Mouse (Mus musculus): ENCODE results near the gene Gna13.

Gene Gna13

DNA sequence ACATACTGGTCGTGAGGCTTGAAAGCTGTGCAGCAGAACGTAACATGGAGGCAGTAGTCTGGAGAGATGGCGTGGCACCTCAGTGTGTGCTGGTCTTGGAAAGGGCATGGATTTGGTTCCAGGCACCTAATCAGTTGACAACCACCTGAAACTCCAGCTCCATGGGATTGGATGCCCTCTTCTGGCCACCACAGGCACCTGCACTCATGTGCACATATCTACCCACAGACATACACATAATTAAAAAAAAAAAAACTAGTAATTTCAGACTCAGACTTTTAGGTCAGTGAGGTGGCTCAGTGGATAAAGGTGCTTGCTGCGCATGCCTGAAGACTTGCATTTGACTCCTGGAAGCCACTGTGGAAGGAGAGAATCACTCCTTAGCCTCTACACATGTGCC lies 59.6 kb downstream of the Gna13 start:
- DNase-seq (ENCODE audit: low spot score in 2 of 2): no peak

DNA sequence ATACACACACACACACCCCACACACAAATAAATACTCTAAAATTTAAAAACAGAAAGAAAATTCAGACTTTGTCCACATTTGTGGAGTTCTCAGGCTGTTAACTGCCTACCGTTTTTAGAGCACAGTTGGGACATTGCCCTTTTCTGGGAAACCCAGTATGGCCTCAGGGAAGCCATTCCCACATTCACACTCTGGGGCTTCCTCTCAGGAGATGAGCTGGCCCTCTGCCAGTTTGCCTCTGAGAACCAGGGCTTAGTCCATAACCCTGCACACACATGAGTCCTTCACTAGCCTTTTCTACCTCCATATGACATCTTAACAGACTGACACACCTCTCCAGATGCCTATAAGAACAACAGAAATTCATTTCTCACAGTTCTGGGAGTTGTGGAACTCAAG lies 60.7 kb downstream of the Gna13 start:
- DNase-seq (ENCODE audit: low spot score in 2 of 2): no peak

DNA sequence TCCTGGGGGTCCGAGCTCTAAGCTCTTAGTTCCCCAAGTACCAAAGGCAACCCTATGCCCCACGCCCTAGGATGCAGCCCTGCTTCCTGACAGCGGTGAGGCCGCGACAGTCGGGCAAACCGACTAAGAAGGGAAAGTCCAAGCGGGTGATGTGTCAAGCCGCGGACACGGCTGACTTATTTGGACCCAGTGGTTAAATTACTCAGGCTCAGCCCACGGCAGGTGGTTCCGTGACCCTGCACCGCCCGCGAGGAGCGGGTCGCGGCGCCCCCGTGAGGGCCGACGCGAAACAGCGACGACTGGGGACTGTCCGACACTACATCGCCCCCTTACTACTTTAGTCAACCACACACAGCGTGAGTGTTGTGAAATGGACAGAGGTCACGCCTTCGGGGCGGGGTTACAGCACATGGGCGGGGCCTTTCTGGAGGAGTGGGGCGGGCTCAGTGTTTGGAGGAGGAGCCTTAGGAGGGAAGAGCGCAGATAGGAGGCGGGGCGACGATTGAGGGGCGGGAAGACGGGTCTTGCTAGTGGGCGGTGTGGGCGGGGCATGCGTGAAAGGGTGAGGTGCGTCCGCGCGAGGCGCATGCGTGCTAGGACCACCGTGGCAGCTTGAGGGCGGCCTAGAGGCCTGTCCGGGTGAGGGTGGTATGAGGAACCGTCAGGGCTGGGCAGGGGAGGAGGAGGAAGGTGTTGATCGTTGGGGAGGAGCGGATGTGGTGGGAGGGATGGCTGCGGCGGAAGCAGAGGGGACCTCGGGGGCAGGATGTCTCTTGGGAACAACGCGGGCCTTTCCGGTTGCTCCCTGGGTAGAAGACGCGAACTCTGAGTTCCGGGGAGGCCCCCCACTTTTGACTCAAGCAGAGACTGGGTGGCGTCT lies 63.0 kb downstream of the Gna13 start, which contains the start of gene Amz2:
Amz2 (plus strand) TSS at position 555 of the 880 bp plus-strand sequence.
- DNase-seq (ENCODE audit: low spot score in 2 of 2): peak; percentile 99

DNA sequence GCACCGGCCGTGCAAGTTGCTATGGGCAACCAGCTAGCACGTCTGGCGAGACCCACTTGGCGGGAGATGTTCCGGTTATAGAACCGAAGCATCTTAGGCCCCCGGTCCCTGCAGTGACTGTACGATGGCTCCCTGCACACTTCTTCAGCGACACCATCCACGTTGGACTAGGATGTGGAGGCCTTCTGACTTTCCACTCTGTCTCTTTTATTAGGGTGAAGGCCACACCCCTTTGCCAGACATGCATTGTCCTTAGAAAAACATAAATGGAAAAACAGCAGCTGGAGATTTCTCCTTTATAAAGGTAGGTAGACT lies 63.6 kb downstream of the Gna13 start:
- no peak for DNase-seq (ENCODE audit: low spot score in 2 of 2)

DNA sequence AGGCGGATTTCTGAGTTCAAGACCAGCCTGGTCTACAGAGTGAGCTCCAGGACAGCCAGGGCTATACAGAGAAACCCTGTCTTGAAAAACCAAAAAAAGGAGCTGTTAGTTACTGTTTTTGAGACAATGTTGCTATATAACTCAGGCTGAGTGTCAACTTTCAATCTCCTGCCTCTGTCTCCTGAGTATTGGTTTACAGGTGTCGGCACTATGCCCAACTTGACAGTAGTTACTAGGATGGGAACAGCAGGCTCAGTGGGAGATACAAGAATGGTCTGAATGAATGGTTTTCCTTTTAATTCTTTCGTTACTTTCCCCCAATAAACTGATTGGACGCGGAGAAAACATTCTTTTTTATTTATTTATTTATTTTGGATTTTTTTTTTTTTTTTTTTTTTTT lies 64.7 kb downstream of the Gna13 start:
- no peak for DNase-seq (ENCODE audit: low spot score in 2 of 2)

DNA sequence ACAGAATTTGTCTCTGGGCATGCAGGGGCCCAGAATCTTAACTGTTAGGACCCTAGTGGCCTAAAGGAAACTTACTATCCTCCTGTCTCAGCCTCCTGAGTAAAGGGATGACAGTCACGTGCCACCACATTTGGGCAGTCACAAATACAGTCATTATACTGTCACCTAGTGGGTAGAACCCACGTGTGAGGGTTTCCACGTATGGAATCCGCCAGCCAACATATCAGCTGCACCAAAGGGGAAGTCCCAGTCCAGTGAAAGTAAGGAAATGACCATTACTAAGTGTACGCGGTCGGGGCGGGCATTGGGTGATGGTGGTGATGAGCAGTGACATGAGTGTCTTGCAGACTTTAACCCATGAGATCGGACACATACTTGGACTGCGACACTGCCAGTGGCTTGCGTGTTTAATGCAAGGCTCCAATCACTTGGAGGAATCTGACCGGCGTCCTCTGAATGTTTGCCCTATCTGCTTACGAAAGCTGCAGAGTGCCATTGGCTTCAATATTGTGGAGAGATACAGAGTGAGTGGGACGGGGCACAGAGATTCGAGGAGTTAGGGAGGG lies 71.7 kb downstream of the Gna13 start:
- DNase-seq (ENCODE audit: low spot score in 2 of 2): no peak

DNA sequence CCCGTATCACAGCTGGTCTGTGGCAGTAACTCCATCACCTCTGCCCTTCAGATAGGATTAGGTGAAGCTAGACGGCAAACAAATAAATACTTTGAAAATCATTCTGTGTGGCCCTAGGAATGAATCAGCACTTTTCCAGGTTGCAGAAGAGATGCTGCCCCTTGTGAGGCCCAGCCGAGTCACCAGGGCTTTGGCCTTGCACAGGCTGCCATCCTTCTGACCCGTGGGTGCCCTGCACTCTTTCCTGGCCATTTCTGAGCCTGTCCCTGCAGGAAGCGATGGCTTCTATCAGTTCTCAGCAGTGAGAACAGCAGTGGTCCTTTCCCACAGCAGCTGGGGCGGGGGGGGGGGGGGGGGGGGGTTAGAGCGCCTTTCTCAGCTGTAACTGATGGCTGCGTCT lies 74.3 kb downstream of the Gna13 start:
- no peak for DNase-seq (ENCODE audit: low spot score in 2 of 2)

DNA sequence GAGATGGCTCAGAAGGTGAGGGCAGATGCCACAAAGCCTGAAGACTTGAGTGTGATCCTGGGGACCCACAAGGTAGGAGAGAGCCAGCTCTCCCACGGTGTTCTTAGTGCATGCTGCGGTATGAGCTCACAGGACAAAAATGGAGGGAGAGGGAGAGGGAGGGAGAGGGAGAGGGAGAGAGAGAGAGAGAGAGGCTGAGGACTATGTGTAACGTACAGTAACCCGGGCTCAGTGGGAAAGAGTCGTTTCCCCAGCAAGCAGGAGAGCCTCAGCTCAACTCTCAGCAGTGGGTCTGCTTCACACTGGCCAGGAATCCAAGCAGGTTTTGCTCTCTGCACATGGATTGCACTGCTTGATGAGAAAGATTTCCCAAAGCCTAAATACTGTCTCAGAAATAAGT lies 76.6 kb downstream of the Gna13 start:
- DNase-seq (ENCODE audit: low spot score in 2 of 2): no peak

DNA sequence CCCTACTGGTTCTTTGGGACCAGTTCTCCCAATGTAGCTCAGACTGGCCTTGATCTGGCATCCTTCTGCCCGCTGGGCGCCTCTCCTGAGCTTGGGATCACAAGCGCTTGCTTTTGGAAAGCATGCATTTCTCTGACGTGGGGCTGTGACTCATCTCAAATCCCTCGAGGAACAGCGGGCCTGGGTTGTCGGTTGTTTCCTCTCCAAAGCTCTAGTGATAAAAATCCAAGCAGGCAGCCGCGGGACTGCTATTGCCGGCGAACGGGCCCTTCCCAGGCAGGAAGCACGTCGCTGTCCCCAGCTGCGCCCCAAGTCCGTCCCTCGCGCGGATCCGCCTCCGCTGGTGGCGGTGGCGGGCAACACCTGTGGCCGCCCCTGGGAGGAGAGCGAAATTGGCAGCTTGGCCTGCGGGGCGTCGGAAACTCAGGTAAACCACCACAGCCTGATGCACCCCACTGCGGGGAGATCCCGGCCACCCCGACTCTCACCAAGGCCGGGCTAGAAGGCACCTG lies 77.3 kb downstream of the Gna13 start:
- peak; percentile 69 to 78 for DNase-seq (ENCODE audit: low spot score in 2 of 2)

DNA sequence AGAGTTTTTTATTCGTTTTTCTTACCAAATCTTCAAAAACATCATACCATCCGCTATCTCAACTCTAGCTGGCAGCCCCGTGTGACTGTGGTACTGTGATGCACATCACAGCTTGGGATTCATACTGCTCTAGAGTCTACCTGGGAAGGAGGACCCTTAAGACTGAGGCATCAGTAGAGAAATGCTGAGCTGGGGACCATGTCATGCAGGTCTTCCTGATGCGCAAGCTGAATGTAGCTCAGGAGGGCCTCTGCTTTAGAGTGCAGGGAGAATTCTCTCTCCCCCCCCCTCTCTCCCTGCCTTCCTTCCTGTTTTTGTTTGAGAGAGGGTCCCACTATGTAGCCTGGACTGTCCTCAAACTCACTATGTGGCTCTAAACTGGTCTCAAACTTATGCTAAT lies 78.0 kb downstream of the Gna13 start:
- no peak for DNase-seq (ENCODE audit: low spot score in 2 of 2)

DNA sequence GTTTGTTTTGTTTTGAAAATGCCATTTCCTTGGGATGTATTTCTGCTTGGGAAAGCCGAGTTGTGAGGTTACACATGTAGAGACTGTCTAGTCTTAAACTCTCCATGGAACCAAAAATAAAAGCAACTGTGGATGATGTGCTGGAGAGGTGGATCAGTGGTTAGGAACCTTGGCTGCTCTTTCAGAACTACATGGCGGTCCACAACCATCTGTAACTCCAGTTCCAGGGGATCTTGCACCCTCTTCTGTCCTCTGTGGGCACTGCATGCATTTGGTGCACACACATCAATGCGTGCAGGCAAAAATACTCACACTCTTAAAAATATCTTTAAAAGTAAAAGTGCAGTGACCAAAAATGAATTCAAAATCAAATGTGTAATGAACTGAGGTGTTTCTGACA lies 78.5 kb downstream of the Gna13 start:
- DNase-seq (ENCODE audit: low spot score in 2 of 2): no peak

DNA sequence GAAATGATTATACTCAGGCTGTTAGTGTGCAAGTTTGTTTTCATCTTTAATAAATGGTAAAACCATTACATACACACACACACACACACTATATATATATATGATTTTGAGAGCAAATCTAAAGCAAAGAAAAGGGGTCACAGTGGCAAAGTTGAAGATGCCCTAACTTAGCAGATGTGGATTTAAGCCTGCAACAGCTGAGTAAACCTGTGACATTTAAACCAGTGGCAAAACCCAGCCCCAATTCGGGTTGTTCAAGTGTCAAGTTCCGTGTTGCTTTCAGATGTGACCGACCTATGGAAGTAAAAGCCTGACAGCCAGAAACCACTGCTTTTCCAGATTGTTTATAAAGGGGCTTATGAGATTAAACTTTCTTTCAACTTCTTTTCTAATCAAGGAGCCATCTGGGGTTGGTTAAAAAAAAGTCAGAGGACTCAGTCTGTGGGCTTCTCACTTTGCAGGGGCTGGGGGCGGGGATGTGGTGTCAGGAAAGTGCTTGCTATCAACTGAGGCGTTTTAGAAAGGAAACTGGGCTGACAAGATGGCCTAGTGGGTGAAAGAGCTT lies 79.6 kb downstream of the Gna13 start:
- DNase-seq (ENCODE audit: low spot score in 2 of 2): no peak

DNA sequence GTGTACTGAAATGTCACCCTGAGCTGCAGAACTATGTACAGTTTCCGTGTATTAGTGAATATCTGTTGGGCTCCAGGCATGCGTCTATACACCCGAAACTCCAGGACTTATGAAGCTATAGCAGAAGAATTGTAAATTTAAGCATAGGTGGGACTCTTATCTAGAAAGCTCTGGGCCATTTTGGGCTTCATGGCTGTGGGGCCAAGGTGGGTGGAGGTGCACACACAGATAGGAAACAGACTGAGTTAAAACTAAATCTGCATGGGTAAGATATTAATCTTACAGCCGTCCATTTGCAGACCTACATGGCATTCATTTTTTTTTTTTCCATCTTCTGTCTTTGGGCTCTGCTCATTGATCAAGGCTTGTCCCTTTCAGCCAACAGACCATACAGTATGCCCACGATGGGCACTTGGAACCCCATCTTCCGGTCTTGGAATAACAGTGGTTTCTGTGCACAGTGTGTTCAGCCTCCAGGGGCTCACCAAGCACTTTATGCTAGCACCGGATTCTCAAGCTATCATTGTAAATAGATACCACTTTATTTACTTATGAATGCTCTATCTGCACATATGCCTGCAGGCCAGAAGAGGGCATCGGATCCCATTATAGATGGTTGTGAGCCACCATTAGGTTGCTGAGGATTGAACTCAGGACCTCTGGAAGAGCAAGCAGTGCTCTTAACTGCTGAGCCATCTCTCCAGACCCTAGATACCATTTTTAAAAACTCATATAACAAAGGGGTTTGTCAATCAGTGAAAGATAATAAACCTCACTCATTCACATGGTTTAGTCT lies 81.0 kb downstream of the Gna13 start:
- DNase-seq (ENCODE audit: low spot score in 2 of 2): no peak

DNA sequence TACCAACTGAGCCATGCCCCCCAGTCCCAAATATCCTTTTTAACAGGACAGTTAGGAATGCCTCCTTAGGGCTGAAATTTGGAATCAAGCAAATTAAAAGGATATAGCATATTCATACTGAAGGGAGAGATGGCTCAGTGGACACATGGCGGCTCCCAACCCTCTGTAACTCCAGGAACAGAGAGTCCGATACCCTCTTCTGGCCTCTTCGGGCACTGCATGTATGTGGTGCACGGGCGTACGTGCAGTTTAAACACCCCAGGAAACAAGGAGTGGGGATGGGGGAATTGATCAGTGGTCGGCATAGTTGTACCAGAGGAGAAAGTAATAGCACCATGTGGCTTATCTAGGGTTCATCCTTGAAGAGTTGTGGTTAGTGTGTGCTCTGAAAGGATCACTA lies 82.0 kb downstream of the Gna13 start:
- DNase-seq (ENCODE audit: low spot score in 2 of 2): no peak

DNA sequence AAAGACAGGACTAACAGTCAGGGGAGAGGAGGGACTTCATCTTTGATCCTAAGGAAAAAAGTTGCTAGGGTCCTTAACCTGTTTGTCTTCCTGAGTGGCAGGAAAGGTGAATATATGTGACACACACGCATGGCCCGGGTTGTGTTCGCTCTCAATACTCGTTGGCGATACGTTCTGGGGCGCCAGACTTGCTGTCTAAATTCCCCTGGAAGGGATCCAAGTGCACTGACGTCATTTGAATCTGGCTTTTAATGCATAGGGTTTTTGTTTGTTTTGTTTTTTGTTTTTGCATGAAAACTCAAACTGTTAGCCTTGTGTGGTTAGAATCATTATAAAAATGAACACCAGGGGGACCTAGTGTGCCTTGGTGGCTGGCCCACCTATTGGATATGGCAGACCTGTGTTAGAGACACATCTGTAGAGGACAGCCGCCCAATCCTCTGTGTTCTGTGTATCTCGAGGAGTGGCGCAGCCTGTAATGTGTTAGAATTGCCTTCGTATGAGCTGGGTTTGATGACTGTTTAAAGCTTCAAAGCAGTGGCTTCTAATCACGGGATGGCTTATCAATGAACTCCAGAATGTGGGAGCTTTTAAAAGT lies 82.9 kb downstream of the Gna13 start:
- DNase-seq (ENCODE audit: low spot score in 2 of 2): no peak
